Mouse (Mus musculus) urinary bladder, postnatal 25 days (tissue): Measurements from ENCODE around the gene Tdrd7.

Source experiments
- DNase-seq: peaks from one replicate; pipeline ENCODE4 v3.0.0; 2022; ENCODE audit warnings: low spot score

Tdrd7 gene

GRCm38 (mm10) chr4:45964771-45965439, at the start of gene Tdrd7:
Tdrd7 (plus strand) TSS chr4:45965334.
- DNase-seq = peak; percentile 58

GRCm38 (mm10) chr4:45917091-45917490, 48.0 kb upstream of the Tdrd7 start:
- DNase-seq = no peak

GRCm38 (mm10) chr4:45921663-45922435, 43.3 kb upstream of the Tdrd7 start:
- DNase-seq = no peak

- no peak for DNase-seq
These were observed 41.1 kb upstream of the Tdrd7 start for GRCm38 (mm10) chr4:45924011-45924410.

GRCm38 (mm10) chr4:45928561-45928960, 36.6 kb upstream of the Tdrd7 start:
- no peak for DNase-seq

- peak; percentile 68 for DNase-seq
These were observed 23.5 kb upstream of the Tdrd7 start for GRCm38 (mm10) chr4:45941628-45942044.

GRCm38 (mm10) chr4:45947729-45948128, 17.4 kb upstream of the Tdrd7 start:
- no peak for DNase-seq

- DNase-seq = no peak
These were observed 15.9 kb upstream of the Tdrd7 start for GRCm38 (mm10) chr4:45949109-45949848.

GRCm38 (mm10) chr4:45951830-45952229, 13.3 kb upstream of the Tdrd7 start:
- no peak for DNase-seq

GRCm38 (mm10) chr4:45953025-45953919, 11.9 kb upstream of the Tdrd7 start:
- DNase-seq = no peak

- no peak for DNase-seq
These were observed 9.9 kb upstream of the Tdrd7 start for GRCm38 (mm10) chr4:45955235-45955634.

- no peak for DNase-seq
These were observed 9.0 kb upstream of the Tdrd7 start for GRCm38 (mm10) chr4:45956131-45956530.

- no peak for DNase-seq
These were observed 8.4 kb upstream of the Tdrd7 start for GRCm38 (mm10) chr4:45956706-45957105.

GRCm38 (mm10) chr4:45965737-45966447, 758 bp downstream of the Tdrd7 start:
- peak; percentile 49 for DNase-seq

GRCm38 (mm10) chr4:45966716-45967115, 1.6 kb downstream of the Tdrd7 start:
- DNase-seq = no peak

GRCm38 (mm10) chr4:45967479-45968341, 2.6 kb downstream of the Tdrd7 start:
- DNase-seq = no peak

GRCm38 (mm10) chr4:45969051-45969450, 3.9 kb downstream of the Tdrd7 start:
- no peak for DNase-seq

GRCm38 (mm10) chr4:45970048-45970560, 5.0 kb downstream of the Tdrd7 start:
- no peak for DNase-seq

GRCm38 (mm10) chr4:45971806-45972447, 6.8 kb downstream of the Tdrd7 start:
- DNase-seq = peak; percentile 100
